Mouse (Mus musculus): Measurements from ENCODE around the gene 4933406M09Rik. TPM values are rescaled to one million over a fixed set of nuclear protein-coding genes. Genes with fewer than 3 reads are reported as not detected.

The 4933406M09Rik gene
- polyA plus RNA-seq, 1 experiment from 2014 or later = not detected

DNA sequence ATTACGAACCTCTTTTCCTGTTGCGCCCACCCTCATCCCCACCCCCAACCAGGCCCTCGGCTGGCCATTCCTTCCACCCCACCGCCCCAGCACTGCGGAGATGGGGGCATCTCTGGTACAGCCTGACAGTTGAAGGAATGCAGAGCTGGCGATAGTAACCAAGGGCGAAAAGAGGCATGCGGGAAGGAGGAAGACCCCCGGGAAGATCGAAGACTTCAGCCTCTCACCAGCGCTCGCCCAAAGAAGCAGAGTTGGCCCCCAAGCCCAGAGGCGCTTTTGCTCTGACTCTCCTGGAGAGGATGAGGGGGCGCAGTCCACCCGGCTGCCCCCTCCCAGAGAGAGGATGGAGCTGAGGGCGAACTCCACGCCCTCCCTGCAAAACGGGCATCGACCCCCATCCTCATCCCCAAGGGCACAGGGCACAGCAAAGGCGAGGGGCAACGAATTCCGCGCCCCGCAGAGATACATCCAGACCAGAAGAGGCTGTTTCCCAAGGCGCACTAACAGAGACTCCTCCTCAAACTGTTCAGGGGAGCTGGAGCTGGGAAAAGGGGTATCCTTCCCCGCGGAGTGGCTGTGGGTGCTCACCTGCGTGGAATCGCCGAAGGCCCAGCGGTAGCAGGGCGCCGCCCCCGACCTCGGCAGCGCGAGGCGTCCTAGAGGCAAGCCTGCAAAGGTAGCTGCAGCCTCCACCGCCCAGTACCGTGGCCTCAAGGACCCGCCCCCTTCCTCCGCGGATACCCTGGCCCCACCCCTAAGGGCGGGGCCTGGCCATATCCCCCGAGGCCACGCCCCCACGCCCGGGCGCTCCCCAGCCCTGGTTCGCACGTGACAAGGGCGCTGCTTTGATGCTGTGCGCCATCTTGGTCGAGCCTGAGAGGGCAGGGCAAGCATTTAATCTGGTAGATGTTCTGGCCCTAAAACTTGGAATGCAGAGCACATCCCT is 41.5 kb upstream of the 4933406M09Rik start:
- Histone ChIP-seq H3K4me1 (ENCODE audit: control insufficient read depth, insufficient read depth, low read length) (peaks cover 14% of the 10 kb centered on the region), H3K36me3 (ENCODE audit: control insufficient read depth, insufficient read depth, low read length) (peaks cover 4% of the 10 kb centered on the region; the same call in 1 of the 2 replicates), H3K27me3 (ENCODE audit: control insufficient read depth, insufficient read depth, low read length) (no peaks in the 10 kb centered on the region), H3K4me3 (replicated peaks; ENCODE audit: low read length) (peak overlapping the region; percentile 59), H3K9ac (ENCODE audit: low read length) (peak overlapping the region; percentile 76), H3K4me2 (ENCODE audit: low read depth, low read length) (peak overlapping the region; percentile 95), H3K27ac (ENCODE audit: low read length) (no peak overlapping the region; the same call in 1 of the 2 replicates), H3K9me3 (replicated peaks; ENCODE audit: control insufficient read depth, low read length) (peaks cover 3% of the 10 kb centered on the region; the same call in 1 of the 2 replicates)
- ATAC-seq (ENCODE audit: insufficient read depth, low FRiP score) = peak; percentile 96
- 2% methylated on average over 53 of the region's 54 CpGs for WGBS

DNA sequence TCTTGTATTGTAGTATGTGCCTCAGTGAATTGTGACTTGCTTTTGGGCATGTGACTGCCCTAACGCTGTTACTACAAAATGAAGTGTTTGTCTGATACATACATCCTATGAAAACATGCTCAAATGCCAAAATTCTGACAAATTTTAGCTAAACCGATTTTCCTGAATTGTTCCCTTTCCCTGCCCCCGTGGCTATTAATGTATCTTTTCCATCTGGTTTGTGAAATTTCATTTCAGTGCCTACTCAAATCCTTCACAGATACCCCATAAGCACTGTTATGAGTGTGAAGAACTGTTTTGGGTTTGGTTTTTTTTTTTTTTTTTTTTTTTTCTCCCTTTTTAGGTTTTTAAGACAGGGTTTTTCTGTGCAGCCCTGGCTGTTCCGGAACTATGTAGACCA is 40.7 kb upstream of the 4933406M09Rik start:
- 76% methylated on average over 4 of the region's 4 CpGs for WGBS
- H3K36me3 ChIP-seq (ENCODE audit: control insufficient read depth, insufficient read depth, low read length) = peaks cover 4% of the 10 kb centered on the region; the same call in 1 of the 2 replicates
- no peak for ATAC-seq (ENCODE audit: insufficient read depth, low FRiP score)
- H3K27ac ChIP-seq (ENCODE audit: low read length) = no peak overlapping the region; the same call in 1 of the 2 replicates
- H3K9me3 ChIP-seq (replicated peaks; ENCODE audit: control insufficient read depth, low read length) = no peaks in the 10 kb centered on the region
- H3K4me3 ChIP-seq (replicated peaks; ENCODE audit: low read length) = peak overlapping the region; percentile 59
- H3K27me3 ChIP-seq (ENCODE audit: control insufficient read depth, insufficient read depth, low read length) = no peaks in the 10 kb centered on the region
- H3K4me1 ChIP-seq (ENCODE audit: control insufficient read depth, insufficient read depth, low read length) = peaks cover 14% of the 10 kb centered on the region
- peak overlapping the region; percentile 95 for H3K4me2 ChIP-seq (ENCODE audit: low read depth, low read length)
- H3K9ac ChIP-seq (ENCODE audit: low read length) = no peak overlapping the region

DNA sequence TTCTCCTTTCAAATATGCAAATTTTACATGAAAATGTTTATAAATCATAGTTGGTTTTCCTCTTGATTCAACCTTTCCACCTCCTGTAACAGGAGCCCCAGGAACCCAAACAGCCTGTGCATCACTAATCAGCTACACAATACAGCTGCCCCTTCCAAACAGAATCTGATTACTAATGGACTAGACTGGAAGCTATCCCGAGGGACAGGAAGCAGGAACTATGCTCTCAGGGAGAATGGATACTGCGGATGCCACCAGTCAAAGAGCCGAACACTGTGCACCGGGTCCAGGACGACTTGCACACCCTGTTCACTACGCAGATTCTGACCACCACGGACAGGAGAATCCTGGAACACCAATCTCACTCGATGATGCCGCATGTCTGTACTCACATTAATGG is 37.9 kb upstream of the 4933406M09Rik start:
- Histone ChIP-seq H3K27me3 (ENCODE audit: control insufficient read depth, insufficient read depth, low read length) (no peaks in the 10 kb centered on the region), H3K27ac (ENCODE audit: low read length) (no peak overlapping the region), H3K36me3 (ENCODE audit: control insufficient read depth, insufficient read depth, low read length) (peaks cover 8% of the 10 kb centered on the region; the same call in 1 of the 2 replicates), H3K4me1 (ENCODE audit: control insufficient read depth, insufficient read depth, low read length) (peaks cover 14% of the 10 kb centered on the region), H3K9me3 (replicated peaks; ENCODE audit: control insufficient read depth, low read length) (no peaks in the 10 kb centered on the region), H3K4me3 (replicated peaks; ENCODE audit: low read length) (no peak overlapping the region), H3K9ac (ENCODE audit: low read length) (no peak overlapping the region), H3K4me2 (ENCODE audit: low read depth, low read length) (no peak overlapping the region)
- ATAC-seq (ENCODE audit: insufficient read depth, low FRiP score) = no peak
- 86% methylated on average over 9 of the region's 9 CpGs for WGBS

DNA sequence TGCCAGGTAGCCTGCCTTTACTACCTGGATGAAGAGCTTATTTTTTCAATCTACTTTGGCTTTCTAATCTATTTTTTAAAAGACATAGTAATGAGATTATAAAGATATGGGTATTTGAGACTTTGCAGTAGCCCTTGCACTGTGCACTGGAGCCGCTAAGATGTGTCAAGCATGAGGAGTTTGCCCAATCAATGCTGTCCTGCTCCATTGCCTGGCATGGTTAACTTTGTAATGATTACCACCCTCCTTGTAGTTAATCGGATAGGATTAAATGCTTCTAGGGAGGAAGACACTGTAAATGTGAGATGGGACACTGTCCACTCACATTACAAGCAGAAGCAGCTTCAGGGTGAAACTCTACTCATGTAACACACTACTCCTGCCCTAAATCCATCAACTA is 32.4 kb upstream of the 4933406M09Rik start:
- Histone ChIP-seq H3K4me2 (ENCODE audit: low read depth, low read length) (no peak overlapping the region), H3K4me3 (replicated peaks; ENCODE audit: low read length) (no peak overlapping the region), H3K36me3 (ENCODE audit: control insufficient read depth, insufficient read depth, low read length) (peaks cover 22% of the 10 kb centered on the region), H3K9ac (ENCODE audit: low read length) (no peak overlapping the region), H3K4me1 (ENCODE audit: control insufficient read depth, insufficient read depth, low read length) (peaks cover 3% of the 10 kb centered on the region; the same call in 1 of the 2 replicates), H3K27ac (ENCODE audit: low read length) (no peak overlapping the region), H3K27me3 (ENCODE audit: control insufficient read depth, insufficient read depth, low read length) (no peaks in the 10 kb centered on the region), H3K9me3 (replicated peaks; ENCODE audit: control insufficient read depth, low read length) (no peaks in the 10 kb centered on the region)
- 90% methylated on average over 2 of the region's 2 CpGs for WGBS
- ATAC-seq (ENCODE audit: insufficient read depth, low FRiP score) = no peak

DNA sequence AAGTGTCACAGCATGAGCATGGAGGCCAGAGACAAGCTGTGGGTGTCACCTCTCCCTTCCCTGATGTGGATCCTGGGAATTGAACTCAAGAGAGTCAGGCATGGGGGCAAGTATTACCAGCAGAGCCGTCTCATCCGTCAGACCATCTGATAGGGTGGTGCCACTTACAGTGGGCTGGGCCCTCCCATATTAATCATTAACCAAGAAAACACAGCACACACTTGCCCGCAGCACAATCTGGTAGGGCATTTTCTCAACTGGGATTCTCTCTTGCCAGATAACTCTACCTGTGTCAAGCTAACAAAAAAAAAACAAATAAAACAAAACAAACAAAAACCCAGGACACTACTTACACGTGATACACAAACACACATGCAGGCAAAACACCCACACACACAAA is 28.3 kb upstream of the 4933406M09Rik start:
- no peak for ATAC-seq (ENCODE audit: insufficient read depth, low FRiP score)
- Histone ChIP-seq H3K36me3 (ENCODE audit: control insufficient read depth, insufficient read depth, low read length) (peaks cover 21% of the 10 kb centered on the region), H3K9ac (ENCODE audit: low read length) (no peak overlapping the region), H3K27me3 (ENCODE audit: control insufficient read depth, insufficient read depth, low read length) (no peaks in the 10 kb centered on the region), H3K4me2 (ENCODE audit: low read depth, low read length) (no peak overlapping the region), H3K27ac (ENCODE audit: low read length) (no peak overlapping the region), H3K4me3 (replicated peaks; ENCODE audit: low read length) (no peak overlapping the region), H3K4me1 (ENCODE audit: control insufficient read depth, insufficient read depth, low read length) (peaks cover 11% of the 10 kb centered on the region), H3K9me3 (replicated peaks; ENCODE audit: control insufficient read depth, low read length) (no peaks in the 10 kb centered on the region)
- WGBS = 57% methylated on average over 4 of the region's 4 CpGs

DNA sequence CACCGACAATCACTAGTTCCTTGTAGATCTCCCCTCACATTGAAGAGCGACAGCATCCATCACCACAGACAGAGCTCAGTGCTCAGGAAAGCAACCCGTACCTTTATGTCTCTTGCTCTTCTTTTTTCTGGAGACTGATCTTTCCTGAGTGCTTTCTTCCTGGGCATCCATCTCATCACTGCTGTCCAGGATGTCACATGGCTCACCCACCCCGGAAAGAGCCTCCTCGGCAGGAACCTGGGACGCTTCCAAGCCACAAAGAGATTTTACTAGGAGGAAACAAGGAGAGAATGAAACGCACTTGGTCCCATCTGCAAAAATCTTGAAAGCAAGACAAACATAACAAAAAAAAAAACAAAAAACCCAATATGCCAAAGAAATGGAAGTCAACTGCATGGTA is 25.1 kb upstream of the 4933406M09Rik start:
- Histone ChIP-seq H3K9me3 (replicated peaks; ENCODE audit: control insufficient read depth, low read length) (no peaks in the 10 kb centered on the region), H3K4me2 (ENCODE audit: low read depth, low read length) (peak overlapping the region; percentile 83), H3K27me3 (ENCODE audit: control insufficient read depth, insufficient read depth, low read length) (no peaks in the 10 kb centered on the region), H3K27ac (ENCODE audit: low read length) (no peak overlapping the region), H3K4me1 (ENCODE audit: control insufficient read depth, insufficient read depth, low read length) (peaks cover 11% of the 10 kb centered on the region), H3K4me3 (replicated peaks; ENCODE audit: low read length) (peak overlapping the region; percentile 97), H3K36me3 (ENCODE audit: control insufficient read depth, insufficient read depth, low read length) (peaks cover 14% of the 10 kb centered on the region), H3K9ac (ENCODE audit: low read length) (peak overlapping the region; percentile 98)
- no peak for ATAC-seq (ENCODE audit: insufficient read depth, low FRiP score)
- 67% methylated on average over 7 of the region's 7 CpGs for WGBS

DNA sequence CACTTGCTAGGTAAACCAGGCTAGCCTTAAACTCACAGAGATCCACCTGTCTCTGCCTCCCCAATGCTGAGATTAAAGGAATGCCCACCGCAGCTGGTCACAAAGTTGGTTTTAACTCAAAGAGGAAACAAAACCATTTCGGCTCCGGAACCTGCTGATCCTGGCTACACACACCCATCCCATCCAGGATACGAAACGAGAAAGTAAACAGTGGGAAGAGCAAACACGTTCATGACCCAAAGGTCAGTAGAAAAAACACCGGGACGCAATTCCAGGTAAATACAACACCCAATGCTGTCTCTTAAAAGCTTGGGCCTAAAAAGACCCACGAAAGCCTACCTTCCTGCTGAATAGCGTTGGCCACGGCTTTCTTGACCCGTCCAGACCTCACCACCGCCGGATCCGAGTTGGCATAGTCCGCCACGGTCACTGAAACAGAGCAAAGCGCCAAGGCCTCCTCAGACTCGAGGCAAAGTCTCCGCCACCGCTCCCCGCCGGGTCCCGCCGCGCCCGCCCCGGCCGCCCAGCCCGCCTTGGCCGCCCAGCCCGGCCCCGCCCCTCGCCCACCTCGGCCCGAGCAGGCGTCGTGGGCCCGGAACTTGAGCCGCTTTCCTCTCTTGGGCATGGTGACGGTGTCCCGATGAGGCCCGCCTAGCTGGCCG is 24.4 kb upstream of the 4933406M09Rik start:
- Histone ChIP-seq H3K4me3 (replicated peaks; ENCODE audit: low read length) (peak overlapping the region; percentile 97), H3K9me3 (replicated peaks; ENCODE audit: control insufficient read depth, low read length) (no peaks in the 10 kb centered on the region), H3K27ac (ENCODE audit: low read length) (peak overlapping the region; percentile 91), H3K4me2 (ENCODE audit: low read depth, low read length) (peak overlapping the region; percentile 83), H3K27me3 (ENCODE audit: control insufficient read depth, insufficient read depth, low read length) (no peaks in the 10 kb centered on the region), H3K9ac (ENCODE audit: low read length) (peak overlapping the region; percentile 98), H3K4me1 (ENCODE audit: control insufficient read depth, insufficient read depth, low read length) (peaks cover 11% of the 10 kb centered on the region), H3K36me3 (ENCODE audit: control insufficient read depth, insufficient read depth, low read length) (peaks cover 7% of the 10 kb centered on the region)
- peak; percentile 86 for ATAC-seq (ENCODE audit: insufficient read depth, low FRiP score)
- WGBS = under 1% methylated on average over 43 of the region's 44 CpGs

DNA sequence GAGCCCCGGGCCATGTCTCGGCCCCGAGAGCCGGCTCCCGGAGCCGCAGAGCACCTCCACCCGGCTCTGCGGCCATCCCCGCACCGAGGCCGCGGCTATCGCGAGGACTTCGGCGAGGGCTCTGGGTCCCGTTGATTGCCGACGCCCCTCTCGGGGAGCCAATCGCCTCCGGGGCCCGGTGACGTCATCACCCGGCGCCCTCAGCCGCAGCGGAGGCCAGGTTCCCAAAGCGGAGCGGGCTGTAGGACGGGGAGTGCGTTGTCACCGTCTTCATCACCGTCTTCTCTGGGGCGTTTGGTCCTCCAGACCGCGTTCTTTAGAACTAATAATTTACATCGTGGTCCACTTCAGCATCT is 23.9 kb upstream of the 4933406M09Rik start, which contains the start of gene Tmem183a:
TSS of gene Tmem183a (minus strand) at position 123 of the 356 bp plus-strand sequence.
- under 1% methylated on average over 38 of the region's 38 CpGs for WGBS
- Histone ChIP-seq H3K4me1 (ENCODE audit: control insufficient read depth, insufficient read depth, low read length) (peaks cover 11% of the 10 kb centered on the region), H3K4me2 (ENCODE audit: low read depth, low read length) (peak within 1 kb of the TSS; percentile 90), H3K27ac (ENCODE audit: low read length) (peak within 1 kb of the TSS; percentile 91), H3K36me3 (ENCODE audit: control insufficient read depth, insufficient read depth, low read length) (peaks cover 7% of the 10 kb centered on the region), H3K4me3 (replicated peaks; ENCODE audit: low read length) (peak within 1 kb of the TSS; percentile 97), H3K27me3 (ENCODE audit: control insufficient read depth, insufficient read depth, low read length) (no peaks in the 10 kb centered on the region), H3K9me3 (replicated peaks; ENCODE audit: control insufficient read depth, low read length) (no peaks in the 10 kb centered on the region), H3K9ac (ENCODE audit: low read length) (peak within 1 kb of the TSS; percentile 98)
- ATAC-seq (ENCODE audit: insufficient read depth, low FRiP score) = peak; percentile 99

DNA sequence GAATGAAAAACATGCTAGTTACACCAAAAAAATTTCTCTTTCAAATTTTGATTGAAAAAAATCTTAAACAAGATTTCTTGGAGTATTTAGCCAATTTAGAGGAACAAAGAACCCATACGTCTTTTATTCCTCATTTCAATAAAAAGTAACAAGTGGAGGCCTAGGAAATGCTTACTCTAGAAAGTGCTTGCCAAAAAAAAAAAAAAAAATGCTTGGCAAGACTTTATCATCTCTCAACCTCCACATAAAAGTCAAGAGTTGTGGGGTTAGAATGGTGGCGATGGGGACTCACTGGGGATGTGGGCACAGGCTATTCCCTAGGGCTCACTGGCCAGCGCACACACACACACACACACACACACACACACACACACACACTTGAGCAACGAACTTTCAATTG is 22.5 kb upstream of the 4933406M09Rik start:
- no peaks in the 10 kb centered on the region for H3K27me3 ChIP-seq (ENCODE audit: control insufficient read depth, insufficient read depth, low read length)
- no peak overlapping the region for H3K4me2 ChIP-seq (ENCODE audit: low read depth, low read length)
- H3K9ac ChIP-seq (ENCODE audit: low read length) = no peak overlapping the region
- peaks cover 5% of the 10 kb centered on the region for H3K36me3 ChIP-seq (ENCODE audit: control insufficient read depth, insufficient read depth, low read length)
- 80% methylated on average over 4 of the region's 4 CpGs for WGBS
- H3K27ac ChIP-seq (ENCODE audit: low read length) = no peak overlapping the region
- peaks cover 7% of the 10 kb centered on the region for H3K4me1 ChIP-seq (ENCODE audit: control insufficient read depth, insufficient read depth, low read length)
- H3K9me3 ChIP-seq (replicated peaks; ENCODE audit: control insufficient read depth, low read length) = no peaks in the 10 kb centered on the region
- no peak for ATAC-seq (ENCODE audit: insufficient read depth, low FRiP score)
- no peak overlapping the region for H3K4me3 ChIP-seq (replicated peaks; ENCODE audit: low read length)
